Mouse (Mus musculus): ENCODE data around the gene Vipas39.
"Not testable (repeated sequence)": the region's sequence is repeated elsewhere in the genome, so short reads cannot be mapped to it uniquely, and the experiment has no call there.

Vipas39 gene

GRCm38 (mm10) chr12:87266108-87266826, at the start of gene Vipas39, which contains the start of gene Ahsa1:
TSS of gene Vipas39 (minus strand) at chr12:87266256.
TSS of gene Ahsa1 (plus strand) at chr12:87266479.
- peak; percentile 82 to 92 for DNase-seq

DNA sequence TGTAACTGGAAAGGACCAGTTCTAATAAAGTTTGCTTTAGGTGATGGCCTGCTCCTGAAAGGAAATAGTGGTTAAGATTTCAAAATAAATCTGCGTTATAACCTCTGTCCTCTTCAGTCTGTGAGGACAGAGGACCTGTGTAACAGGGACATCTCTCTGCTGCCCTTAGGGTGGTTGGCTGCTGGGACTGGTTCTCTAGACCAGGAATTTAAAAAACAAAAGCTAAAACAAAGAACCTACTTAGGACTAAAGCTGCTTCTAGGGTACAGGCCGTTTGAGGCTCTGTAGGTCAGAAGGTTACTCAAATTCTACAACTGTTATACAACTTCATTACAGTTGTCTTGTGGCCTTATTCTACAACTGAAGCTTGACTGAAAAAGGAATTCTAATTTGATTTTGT, 47.0 kb upstream of the Vipas39 start:
- no peak for DNase-seq

GRCm38 (mm10) chr12:87306584-87306844, 40.5 kb upstream of the Vipas39 start:
- DNase-seq: not testable (repeated sequence)

- DNase-seq: no peak
Observed at GRCm38 (mm10) chr12:87305767-87306583, 39.9 kb upstream of the Vipas39 start.

DNA sequence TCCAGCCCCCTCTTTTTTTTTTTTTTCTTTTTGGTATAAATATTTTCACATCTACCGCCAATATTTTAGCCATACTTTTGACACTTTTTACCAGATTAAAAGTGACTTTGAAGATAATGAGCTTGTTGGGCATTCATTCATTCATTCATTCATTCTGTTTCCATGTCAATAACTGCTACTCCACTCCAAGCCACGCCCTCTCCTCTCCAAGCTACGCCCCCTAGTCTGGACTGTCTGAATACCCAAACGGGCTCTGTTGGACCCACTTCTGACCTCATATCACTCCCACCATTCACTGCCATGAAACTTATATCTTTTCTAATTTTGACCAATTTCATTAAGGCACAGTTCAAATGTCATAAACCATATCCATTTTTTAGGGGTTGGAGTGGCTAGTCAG, 35.1 kb upstream of the Vipas39 start:
- DNase-seq: no peak

DNA sequence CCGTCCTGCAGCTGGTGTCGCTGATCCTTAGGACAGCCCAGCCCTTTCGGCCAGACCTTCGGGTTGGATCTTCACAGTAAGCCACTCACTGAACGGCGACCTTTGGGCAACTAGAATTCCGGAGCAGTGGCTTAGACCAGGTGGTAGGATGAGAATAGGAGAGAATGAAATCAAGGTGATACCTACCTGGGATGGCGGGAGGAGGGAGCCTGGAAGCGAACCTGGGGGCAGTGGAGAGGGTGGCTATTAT, 34.3 kb upstream of the Vipas39 start:
- DNase-seq: no peak

DNA sequence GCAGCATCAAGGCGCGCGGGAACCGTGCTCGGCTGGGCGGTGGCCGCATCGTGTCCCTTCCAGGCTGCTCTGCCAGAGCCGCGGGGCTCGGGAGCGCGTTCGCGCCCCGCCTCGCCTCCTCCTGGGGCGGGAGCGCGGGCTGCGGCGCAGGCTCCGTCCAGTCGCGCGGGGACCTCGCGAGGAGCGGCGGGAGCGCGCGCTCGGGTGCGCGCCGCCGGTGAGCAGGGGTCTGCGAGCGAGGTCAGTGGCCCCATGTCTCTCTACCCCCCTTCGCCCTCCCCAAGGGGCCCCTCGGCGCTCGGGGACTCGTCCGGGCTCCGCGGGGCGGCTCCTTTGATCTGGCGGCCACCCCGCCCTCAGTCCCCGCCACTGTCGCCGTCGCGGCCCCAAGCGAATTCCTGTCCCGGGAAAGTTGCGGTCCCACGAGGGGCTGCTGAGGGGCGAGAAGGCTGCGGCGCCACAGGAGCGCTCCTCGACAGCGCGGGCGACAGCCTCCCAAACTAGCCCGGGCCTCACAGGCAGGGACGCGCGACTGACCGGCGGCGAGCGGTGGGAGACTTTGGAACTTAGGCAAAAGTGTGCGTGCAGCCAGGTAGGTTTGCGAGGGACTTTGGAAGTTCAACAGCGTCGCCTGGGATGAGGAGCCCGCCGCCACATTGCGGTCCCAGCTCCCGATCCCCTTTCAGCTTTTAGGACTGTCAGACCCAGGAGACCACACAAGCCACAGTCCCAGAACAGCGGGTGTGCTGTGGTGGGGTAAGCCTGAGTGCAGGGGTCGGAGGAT, 33.8 kb upstream of the Vipas39 start, which contains the start of gene Ism2:
Gene Ism2, minus strand, starts transcription at position 49 of the 784 bp plus-strand sequence.
- DNase-seq: peak; percentile 39 to 67

DNA sequence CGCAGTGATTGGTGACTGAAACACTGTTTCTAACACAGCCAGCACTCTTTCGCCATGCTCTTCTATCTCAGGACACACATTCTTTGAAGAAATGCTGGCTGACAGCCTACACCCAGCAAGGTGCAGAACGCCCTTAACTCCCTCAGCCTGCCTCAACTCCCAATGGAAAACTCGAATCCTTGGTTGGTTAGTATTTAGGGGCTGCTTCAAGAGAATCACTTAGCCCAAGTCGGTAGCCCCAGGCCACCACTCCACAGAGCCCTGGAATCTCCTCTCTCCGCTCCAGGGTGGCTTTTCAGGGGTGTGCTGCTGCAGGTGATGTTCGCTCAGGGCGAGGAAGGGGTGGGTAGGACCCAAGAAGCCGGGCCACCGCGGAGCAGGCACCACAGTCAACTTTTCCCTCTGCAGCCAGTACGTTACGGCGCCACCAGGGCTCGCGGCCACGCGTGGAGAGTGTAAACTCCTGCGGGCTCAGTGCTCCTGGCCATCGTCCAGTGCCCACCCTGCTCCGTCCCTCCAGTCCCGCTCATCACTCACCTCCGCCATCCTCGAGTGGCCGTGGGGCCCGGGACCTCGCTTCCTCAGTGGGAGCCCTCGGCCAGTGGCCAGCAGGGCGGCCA, 33.1 kb upstream of the Vipas39 start:
- peak in 1 of 2 experiments; percentile 47 for DNase-seq

DNA sequence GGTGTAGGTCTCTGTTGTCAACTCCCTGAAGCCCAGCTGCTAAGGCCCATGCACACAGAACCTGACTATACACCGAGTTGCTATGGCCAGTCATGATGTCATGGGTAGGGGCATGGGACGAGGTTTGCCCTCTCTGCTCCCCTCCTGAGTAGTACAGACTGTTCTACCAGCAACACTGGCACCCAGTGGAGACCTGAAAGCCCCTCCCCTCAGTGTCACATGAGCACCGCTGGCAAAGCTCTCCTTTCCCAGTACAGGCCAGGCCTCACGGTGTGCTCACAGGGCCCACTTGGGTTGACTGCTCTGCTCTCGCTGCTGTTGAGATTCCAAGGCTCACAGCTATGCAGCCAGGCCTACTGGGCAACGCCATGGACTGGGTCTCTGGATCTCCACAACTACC, 27.9 kb upstream of the Vipas39 start:
- DNase-seq: no peak

DNA sequence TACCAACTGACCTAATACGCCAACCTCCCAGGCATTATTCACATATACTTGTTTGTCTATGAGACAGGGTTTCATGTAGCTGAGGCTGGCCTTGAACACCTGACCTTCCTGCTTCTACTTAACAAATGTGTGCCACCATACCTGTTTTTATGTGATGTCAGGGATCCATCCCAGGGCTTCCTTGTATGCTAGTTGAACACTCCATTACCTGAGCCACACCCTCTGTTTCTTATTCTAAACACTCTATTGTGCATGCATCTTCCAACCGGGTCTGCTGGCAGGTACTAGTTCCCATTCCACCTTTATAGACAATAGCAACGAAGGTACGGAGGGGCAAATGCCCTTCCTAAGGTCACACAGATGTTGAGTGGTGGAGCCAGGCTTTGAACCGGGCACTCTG, 23.0 kb upstream of the Vipas39 start:
- DNase-seq: no peak

GRCm38 (mm10) chr12:87284726-87285125, 18.7 kb upstream of the Vipas39 start:
- DNase-seq: no peak

DNA sequence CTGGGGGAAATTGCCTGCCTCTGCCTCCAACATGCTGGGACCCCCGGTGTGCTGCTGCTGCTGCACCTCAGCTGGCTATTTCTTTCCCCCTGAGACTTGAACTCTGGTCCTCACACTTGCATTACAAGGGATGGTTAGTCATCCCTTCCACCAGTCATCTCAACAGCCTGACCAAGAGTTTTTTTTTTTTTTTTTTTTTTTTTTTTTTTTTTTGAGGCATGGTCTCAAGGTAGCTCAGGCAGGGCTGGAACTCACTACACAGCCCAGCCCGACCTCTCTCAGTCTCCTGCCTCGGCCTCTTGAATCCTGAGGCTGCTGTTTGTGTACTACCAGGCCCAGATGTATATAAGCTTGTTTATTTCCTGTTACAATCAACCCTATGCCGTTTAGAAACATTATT, 18.2 kb upstream of the Vipas39 start:
- DNase-seq: no peak

GRCm38 (mm10) chr12:87283706-87284105, 17.6 kb upstream of the Vipas39 start:
- no peak for DNase-seq

GRCm38 (mm10) chr12:87282743-87283142, 16.7 kb upstream of the Vipas39 start:
- no peak for DNase-seq

- no peak for DNase-seq
Observed at GRCm38 (mm10) chr12:87281766-87282165, 15.7 kb upstream of the Vipas39 start.

DNA sequence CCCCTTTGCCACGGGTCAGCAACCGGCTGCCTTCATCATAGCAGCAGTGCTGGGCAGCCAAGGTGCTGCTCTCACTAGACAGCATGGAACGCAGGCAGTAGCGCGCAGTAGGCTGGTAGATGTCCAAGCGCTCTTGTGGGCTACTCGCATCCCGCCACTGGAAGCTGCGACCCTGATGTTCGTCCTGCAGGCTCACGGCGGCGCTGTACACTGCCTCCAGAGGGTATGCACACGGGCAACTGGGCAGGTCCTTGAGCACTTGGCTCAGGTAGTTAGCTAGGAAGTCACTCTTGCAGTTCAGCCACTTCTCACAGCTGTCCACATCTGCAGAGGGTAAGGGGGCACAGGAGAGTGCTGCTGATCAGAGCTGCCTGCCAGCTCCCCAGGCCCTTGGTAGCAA, 13.8 kb upstream of the Vipas39 start:
- DNase-seq: peak; percentile 21 to 44

- DNase-seq: no peak
Observed at GRCm38 (mm10) chr12:87279350-87279749, 13.3 kb upstream of the Vipas39 start.

GRCm38 (mm10) chr12:87278118-87278730, 12.2 kb upstream of the Vipas39 start:
- DNase-seq: peak; percentile 32 to 44

DNA sequence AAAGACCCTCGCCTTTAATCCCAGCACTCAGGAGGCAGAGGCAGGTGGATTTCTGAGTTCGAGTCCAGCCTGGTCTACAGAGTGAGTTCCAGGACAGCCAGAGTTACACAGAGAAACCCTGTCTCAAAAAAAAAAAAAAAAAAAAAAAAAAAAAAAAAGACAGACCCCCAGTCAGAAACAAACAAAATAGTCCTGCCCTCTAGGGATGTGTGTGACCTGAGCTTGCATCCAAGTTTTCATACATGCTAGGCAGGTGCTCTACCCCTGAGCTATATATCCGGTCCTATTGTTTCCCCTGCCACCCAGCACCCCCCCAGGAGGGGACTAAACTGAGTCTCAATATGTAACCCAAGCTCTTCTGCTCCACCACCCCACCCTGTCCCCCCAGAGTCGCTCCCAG, 11.2 kb upstream of the Vipas39 start:
- not testable (repeated sequence) for DNase-seq

GRCm38 (mm10) chr12:87274853-87275831, 9.1 kb upstream of the Vipas39 start:
- DNase-seq: no peak

GRCm38 (mm10) chr12:87267682-87268081, 1.6 kb upstream of the Vipas39 start:
- peak; percentile 38 to 61 for DNase-seq
